Mouse (Mus musculus): ENCODE results near the gene Hist1h1a. TPM values are rescaled to one million over a fixed set of nuclear protein-coding genes. Genes with fewer than 3 reads are reported as not detected.

Gene Hist1h1a
- 0.40 and 0.81 TPM in 2 replicates for polyA plus RNA-seq (2012; ENCODE audit: low replicate concordance)

DNA sequence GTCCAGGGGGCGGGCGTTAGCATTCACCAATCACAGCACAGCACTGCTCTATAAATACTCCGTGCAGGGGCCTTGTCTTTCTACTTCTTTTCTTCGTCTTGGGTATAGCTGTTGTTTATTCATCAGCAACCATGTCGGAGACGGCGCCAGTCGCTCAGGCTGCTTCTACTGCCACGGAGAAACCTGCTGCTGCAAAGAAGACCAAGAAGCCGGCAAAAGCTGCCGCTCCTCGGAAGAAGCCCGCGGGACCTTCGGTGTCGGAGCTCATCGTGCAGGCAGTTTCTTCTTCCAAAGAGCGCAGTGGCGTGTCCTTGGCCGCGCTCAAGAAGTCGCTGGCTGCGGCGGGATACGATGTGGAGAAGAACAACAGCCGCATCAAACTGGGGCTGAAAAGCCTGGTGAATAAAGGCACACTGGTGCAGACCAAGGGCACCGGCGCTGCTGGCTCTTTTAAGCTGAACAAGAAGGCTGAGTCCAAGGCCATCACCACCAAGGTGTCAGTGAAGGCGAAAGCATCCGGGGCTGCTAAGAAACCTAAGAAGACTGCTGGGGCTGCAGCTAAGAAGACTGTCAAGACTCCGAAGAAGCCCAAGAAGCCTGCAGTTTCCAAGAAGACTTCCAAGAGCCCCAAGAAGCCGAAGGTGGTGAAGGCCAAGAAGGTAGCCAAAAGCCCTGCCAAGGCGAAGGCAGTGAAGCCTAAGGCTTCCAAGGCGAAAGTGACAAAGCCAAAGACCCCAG is at the start of gene Hist1h1a:
Hist1h1a (plus strand) TSS at position 81 of the 738 bp plus-strand sequence.

GRCm38 (mm10) chr13:23738677-23739068 is 24.8 kb upstream of the Hist1h1a start, which contains the start of gene Hist1h1c:
Hist1h1c (plus strand) TSS chr13:23738808.

DNA sequence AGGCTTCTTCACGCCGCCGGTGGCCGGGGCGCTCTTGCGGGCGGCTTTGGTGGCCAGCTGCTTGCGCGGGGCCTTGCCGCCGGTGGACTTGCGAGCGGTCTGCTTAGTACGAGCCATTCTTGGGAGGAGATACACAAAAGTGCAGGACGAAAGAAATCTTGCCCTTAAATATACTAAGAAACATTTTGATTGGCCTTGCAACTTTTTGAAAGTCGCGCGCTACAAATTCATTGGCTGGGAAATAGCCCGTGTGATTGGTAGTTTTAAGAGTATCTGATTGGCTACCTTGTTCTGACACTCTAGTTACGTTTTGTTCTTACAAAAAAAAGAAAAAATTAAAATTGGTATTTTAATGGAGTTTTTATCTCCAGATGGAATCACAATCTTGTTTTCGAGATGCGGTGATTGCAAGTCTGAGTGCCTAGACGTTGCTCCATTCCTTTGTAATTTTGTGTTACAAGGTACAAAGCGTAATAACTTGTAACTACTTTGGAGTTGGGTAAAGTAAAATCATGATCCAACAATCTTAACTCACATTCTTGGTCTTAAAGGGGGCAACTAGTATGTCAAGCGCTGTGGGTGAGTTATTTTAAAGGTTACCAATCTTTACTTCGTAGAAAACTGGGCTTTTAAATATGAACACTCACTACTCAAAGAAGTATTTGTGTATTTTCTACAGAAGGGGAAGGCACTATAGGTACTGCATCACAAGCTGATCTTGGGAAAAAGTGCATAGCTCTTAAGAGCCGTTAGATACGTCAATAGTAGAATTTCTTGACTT is 17.9 kb upstream of the Hist1h1a start, which contains the start of gene Hist1h3c:
Hist1h3c (minus strand) TSS at position 222 of the 781 bp plus-strand sequence.

GRCm38 (mm10) chr13:23746201-23747080 is 17.0 kb upstream of the Hist1h1a start, which contains the start of gene Hist1h2bb:
Hist1h2bb (plus strand) TSS chr13:23746734.

DNA sequence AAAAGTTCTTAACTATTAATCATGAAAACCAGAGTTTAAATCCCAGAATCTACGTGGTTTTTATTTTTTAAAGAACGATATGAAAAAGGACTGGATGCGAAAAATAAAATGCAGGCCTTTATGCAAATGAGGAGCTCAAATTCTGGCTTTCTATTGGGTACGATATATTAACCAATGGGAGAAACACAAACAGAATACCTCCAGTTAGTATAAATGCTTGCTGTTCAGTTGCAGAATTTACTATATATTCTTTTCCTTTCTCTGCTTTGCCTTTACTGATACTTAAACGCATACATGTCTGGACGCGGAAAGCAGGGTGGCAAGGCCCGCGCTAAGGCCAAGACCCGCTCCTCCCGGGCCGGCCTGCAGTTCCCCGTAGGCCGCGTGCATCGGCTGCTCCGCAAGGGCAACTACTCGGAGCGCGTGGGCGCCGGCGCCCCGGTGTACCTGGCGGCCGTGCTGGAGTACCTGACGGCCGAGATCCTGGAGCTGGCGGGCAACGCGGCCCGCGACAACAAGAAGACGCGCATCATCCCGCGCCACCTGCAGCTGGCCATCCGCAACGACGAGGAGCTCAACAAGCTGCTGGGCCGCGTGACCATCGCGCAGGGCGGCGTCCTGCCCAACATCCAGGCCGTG is 12.5 kb upstream of the Hist1h1a start, which contains the start of gene Hist1h2ab:
Hist1h2ab (plus strand) TSS at position 288 of the 639 bp plus-strand sequence.

DNA sequence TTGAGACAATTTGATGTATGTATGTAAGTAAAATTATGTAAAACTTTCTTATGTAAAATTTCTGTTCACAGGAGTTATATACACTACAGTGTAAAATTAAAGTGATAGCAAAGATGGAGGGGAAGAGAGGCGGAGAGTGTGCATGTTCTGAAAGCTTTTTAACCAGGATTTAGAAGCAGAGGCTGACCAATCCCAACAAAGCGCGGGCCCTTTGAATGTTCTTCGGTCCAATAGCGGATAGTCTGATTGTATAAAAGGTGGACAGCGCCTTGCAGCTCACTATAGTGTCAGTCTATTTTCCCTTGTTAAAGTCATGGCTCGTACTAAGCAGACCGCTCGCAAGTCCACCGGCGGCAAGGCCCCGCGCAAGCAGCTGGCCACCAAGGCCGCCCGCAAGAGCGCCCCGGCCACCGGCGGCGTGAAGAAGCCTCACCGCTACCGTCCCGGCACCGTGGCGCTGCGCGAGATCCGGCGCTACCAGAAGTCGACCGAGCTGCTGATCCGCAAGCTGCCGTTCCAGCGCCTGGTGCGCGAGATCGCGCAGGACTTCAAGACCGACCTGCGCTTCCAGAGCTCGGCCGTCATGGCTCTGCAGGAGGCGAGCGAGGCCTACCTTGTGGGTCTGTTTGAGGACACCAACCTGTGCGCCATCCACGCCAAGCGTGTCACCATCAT is 11.3 kb upstream of the Hist1h1a start, which contains the start of gene Hist1h3b:
Hist1h3b (plus strand) TSS at position 201 of the 675 bp plus-strand sequence.

GRCm38 (mm10) chr13:23756790-23757189 is 6.7 kb upstream of the Hist1h1a start, which contains the start of gene Hist1h4b:
Hist1h4b (plus strand) TSS chr13:23757013.

DNA sequence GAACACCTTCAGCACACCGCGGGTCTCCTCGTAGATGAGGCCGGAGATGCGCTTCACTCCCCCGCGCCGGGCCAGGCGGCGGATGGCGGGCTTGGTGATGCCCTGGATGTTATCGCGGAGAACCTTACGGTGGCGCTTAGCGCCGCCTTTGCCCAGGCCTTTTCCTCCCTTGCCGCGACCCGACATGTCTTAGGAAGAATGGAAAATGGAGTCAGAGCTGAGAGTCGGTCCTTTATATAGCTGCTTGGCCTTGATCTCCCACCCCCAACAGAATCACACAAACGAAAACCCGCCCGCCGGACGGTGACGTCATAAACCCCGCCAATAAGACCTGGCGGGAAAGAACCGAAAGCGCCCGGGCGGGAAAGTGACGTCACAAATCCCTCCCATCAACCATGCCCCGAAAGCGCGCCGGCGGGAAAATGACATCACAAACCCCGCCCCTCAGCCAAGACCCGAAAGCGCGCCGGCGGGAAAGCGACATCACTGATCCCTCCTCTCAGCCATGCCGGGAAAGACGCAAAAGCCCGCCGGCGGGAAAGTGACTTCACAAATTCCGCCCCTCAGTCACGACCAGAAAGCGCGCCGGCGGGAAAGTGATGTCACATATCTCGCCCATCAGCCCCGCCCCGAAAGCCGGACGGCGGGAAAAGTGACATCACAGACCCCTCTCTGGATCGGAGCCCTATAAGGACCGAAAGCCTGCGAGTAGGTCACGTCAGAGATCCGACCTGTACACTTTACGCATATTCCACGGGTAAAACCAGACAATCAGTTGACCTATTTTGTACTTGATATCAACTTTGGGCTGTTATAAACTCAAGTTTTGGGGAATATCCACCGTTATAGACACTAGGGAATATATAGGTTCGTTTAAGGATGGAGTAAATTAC is 2.2 kb upstream of the Hist1h1a start, which contains the start of gene Hist1h4a:
Hist1h4a (minus strand) TSS at position 259 of the 893 bp plus-strand sequence.

DNA sequence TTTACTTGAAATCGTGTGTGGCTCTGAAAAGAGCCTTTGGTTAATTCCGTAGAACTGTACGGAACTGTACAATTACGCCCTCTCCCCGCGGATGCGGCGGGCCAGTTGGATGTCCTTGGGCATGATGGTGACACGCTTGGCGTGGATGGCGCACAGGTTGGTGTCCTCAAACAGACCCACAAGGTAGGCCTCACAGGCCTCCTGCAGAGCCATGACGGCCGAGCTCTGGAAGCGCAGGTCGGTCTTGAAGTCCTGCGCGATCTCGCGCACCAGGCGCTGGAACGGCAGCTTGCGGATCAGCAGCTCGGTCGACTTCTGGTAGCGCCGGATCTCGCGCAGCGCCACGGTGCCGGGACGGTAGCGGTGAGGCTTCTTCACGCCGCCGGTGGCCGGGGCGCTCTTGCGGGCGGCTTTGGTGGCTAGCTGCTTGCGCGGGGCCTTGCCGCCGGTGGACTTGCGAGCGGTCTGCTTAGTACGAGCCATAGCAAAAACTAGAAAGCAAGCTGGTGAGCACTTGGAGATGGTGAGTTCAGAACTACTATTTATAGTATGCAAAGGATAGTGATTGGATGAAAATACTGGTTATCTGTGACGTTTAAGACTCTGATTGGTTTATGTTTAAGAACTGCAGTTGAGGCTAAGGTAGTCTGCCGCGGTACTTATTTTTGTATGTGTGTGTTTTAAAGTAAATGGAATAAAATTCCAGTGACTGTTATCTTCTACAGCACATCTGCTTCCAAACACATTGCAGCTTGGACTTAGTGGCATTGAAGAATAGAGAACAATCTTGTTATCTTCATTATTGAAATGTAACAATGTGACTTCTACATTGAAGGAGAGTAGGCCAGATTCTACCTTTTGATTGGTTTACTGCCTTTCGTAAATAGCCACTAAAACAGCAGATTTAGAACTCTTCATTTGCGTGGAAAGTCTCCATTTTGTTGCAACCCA is 1.3 kb upstream of the Hist1h1a start, which contains the start of gene Hist1h3a:
Hist1h3a (minus strand) TSS at position 516 of the 951 bp plus-strand sequence.

DNA sequence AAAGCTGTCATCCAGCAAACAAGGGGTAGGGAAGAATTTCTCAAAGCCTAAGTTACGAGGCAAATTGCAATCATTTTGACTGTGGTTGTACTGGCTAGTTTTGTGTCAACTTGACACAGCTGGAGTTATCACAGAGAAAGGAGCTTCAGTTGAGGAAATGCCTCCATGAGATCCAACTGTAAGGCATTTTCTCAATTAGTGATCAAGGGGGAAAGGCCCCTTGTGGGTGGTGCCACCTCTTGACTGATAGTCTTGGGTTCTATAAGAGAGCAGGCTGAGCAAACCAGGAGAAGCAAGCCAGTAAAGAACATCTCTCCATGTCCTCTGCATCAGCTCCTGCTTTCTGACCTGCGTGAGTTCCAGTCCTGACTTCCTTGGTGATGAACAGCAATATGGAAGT is 6.1 kb downstream of the Hist1h1a start, which contains the start of gene Trim38:
Trim38 (plus strand) TSS at position 301 of the 400 bp plus-strand sequence.

GRCm38 (mm10) chr13:23806422-23807052 is 43.1 kb downstream of the Hist1h1a start, which contains the start of gene Slc17a2:
Slc17a2 (plus strand) TSS chr13:23806993.

Other genes starting within 250 kb of the Hist1h1a start
- gene Hist1h4h, start 232.6 kb upstream of the Hist1h1a start, polyA plus RNA-seq (2012; ENCODE audit: low replicate concordance): 10.6 and 15.4 TPM in 2 replicates
- gene Hist1h2af, start 229.8 kb upstream of the Hist1h1a start, polyA plus RNA-seq (2012; ENCODE audit: low replicate concordance): 44.2 and 69.4 TPM in 2 replicates
- gene Hist1h3g, start 228.2 kb upstream of the Hist1h1a start, polyA plus RNA-seq (2012; ENCODE audit: low replicate concordance): 1.6 and 7.3 TPM in 2 replicates
- 0.36 and 0.54 TPM in 2 replicates for gene Hist1h2bh, start 220.3 kb upstream of the Hist1h1a start, polyA plus RNA-seq (2012; ENCODE audit: low replicate concordance)
- 2.4 and 2.8 TPM in 2 replicates for gene Hist1h3f, start 219.6 kb upstream of the Hist1h1a start, polyA plus RNA-seq (2012; ENCODE audit: low replicate concordance)
- 3.8 and 7.2 TPM in 2 replicates for gene Hist1h4f, start 212.0 kb upstream of the Hist1h1a start, polyA plus RNA-seq (2012; ENCODE audit: low replicate concordance)
- gene Hist1h1d, start 210.4 kb upstream of the Hist1h1a start, polyA plus RNA-seq (2012; ENCODE audit: low replicate concordance): 0.55 and 0.68 TPM in 2 replicates
- 3.2 and 3.6 TPM in 2 replicates for gene Hist1h3e, start 201.3 kb upstream of the Hist1h1a start, polyA plus RNA-seq (2012; ENCODE audit: low replicate concordance)
- 4.8 and 7.7 TPM in 2 replicates for gene Hist1h2ae, start 192.4 kb upstream of the Hist1h1a start, polyA plus RNA-seq (2012; ENCODE audit: low replicate concordance)
- gene Hist1h2bg, start 192.3 kb upstream of the Hist1h1a start, polyA plus RNA-seq (2012; ENCODE audit: low replicate concordance): 4.5 and 23.6 TPM in 2 replicates
- gene Hist1h2bf, start 189.5 kb upstream of the Hist1h1a start, polyA plus RNA-seq (2012; ENCODE audit: low replicate concordance): 2.0 and 4.0 TPM in 2 replicates
- 2.4 and 2.6 TPM in 2 replicates for gene Hist1h2ad, start 189.3 kb upstream of the Hist1h1a start, polyA plus RNA-seq (2012; ENCODE audit: low replicate concordance)
- gene Hist1h3d, start 187.9 kb upstream of the Hist1h1a start, polyA plus RNA-seq (2012; ENCODE audit: low replicate concordance): 0.33 and 1.7 TPM in 2 replicates
- 12.3 and 12.6 TPM in 2 replicates for gene Hist1h4d, start 182.1 kb upstream of the Hist1h1a start, polyA plus RNA-seq (2012; ENCODE audit: low replicate concordance)
- gene Hist1h2be, start 142.5 kb upstream of the Hist1h1a start, polyA plus RNA-seq (2012; ENCODE audit: low replicate concordance): 1.4 and 1.7 TPM in 2 replicates
- 5.6 and 11.8 TPM in 2 replicates for gene Hist1h1e, start 141.1 kb upstream of the Hist1h1a start, polyA plus RNA-seq (2012; ENCODE audit: low replicate concordance)
- 0.80 and 1.2 TPM in 2 replicates for gene Hist1h2ac, start 79.7 kb upstream of the Hist1h1a start, polyA plus RNA-seq (2012; ENCODE audit: low replicate concordance)
- gene Hist1h2bc, start 79.5 kb upstream of the Hist1h1a start, polyA plus RNA-seq (2012; ENCODE audit: low replicate concordance): 10.2 and 11.3 TPM in 2 replicates
- gene Hist1h1t, start 67.9 kb upstream of the Hist1h1a start, polyA plus RNA-seq (2012; ENCODE audit: low replicate concordance): not detected in 2 replicates
- gene Hist1h4c, start 65.2 kb upstream of the Hist1h1a start, polyA plus RNA-seq (2012; ENCODE audit: low replicate concordance): 2.4 and 2.5 TPM in 2 replicates
- 12.7 and 34.4 TPM in 2 replicates for gene Hfe, start 52.8 kb upstream of the Hist1h1a start, polyA plus RNA-seq (2012; ENCODE audit: low replicate concordance)
- gene Hist1h1c, start 24.9 kb upstream of the Hist1h1a start, polyA plus RNA-seq (2012; ENCODE audit: low replicate concordance): 26.1 and 77.9 TPM in 2 replicates
- gene Hist1h3c, start 18.1 kb upstream of the Hist1h1a start, polyA plus RNA-seq (2012; ENCODE audit: low replicate concordance): 0.55 and 4.8 TPM in 2 replicates
- 3.5 and 6.0 TPM in 2 replicates for gene Hist1h2bb, start 16.9 kb upstream of the Hist1h1a start, polyA plus RNA-seq (2012; ENCODE audit: low replicate concordance)
- 4.8 and 6.2 TPM in 2 replicates for gene Hist1h2ab, start 12.5 kb upstream of the Hist1h1a start, polyA plus RNA-seq (2012; ENCODE audit: low replicate concordance)
- 4.0 TPM in 1 of 2 replicates, not detected in the other for gene Hist1h3b, start 11.4 kb upstream of the Hist1h1a start, polyA plus RNA-seq (2012; ENCODE audit: low replicate concordance)
- gene Hist1h4b, start 6.7 kb upstream of the Hist1h1a start, polyA plus RNA-seq (2012; ENCODE audit: low replicate concordance): 4.4 and 10.3 TPM in 2 replicates
- gene Hist1h4a, start 2.4 kb upstream of the Hist1h1a start, polyA plus RNA-seq (2012; ENCODE audit: low replicate concordance): 5.9 and 9.4 TPM in 2 replicates
- gene Hist1h3a, start 1.3 kb upstream of the Hist1h1a start, polyA plus RNA-seq (2012; ENCODE audit: low replicate concordance): 1.4 and 5.7 TPM in 2 replicates
- not detected in 2 replicates for gene Trim38, start 6.2 kb downstream of the Hist1h1a start, polyA plus RNA-seq (2012; ENCODE audit: low replicate concordance)
- not detected in 2 replicates for gene Slc17a2, start 43.3 kb downstream of the Hist1h1a start, polyA plus RNA-seq (2012; ENCODE audit: low replicate concordance)
- gene Slc17a3, start 75.8 kb downstream of the Hist1h1a start, polyA plus RNA-seq (2012; ENCODE audit: low replicate concordance): not detected in 2 replicates
- not detected in 2 replicates for gene Slc17a1, start 104.1 kb downstream of the Hist1h1a start, polyA plus RNA-seq (2012; ENCODE audit: low replicate concordance)
- gene Slc17a4, start 151.3 kb downstream of the Hist1h1a start, polyA plus RNA-seq (2012; ENCODE audit: low replicate concordance): not detected in 2 replicates
- not detected in 2 replicates for gene Hist1h2ba, start 170.5 kb downstream of the Hist1h1a start, polyA plus RNA-seq (2012; ENCODE audit: low replicate concordance)
- not detected in 2 replicates for gene Hist1h2aa, start 170.8 kb downstream of the Hist1h1a start, polyA plus RNA-seq (2012; ENCODE audit: low replicate concordance)
- gene Scgn, start 227.5 kb downstream of the Hist1h1a start, polyA plus RNA-seq (2012; ENCODE audit: low replicate concordance): not detected in 2 replicates

Data from hematopoietic multipotent progenitor cell, adult 10-12 weeks (in vitro differentiated cells).